Mouse (Mus musculus): ENCODE data around the gene Med12l. TPM values are rescaled to one million over a fixed set of nuclear protein-coding genes. Genes with fewer than 3 reads are reported as not detected.
A peak's percentile ranks its signal among the peaks of the same experiment; 100 is the strongest.

The Med12l gene
- polyA plus RNA-seq, 1 experiment from 2014 or later: 4.4 TPM

- Histone ChIP-seq H3K4me1 (no peaks in the 10 kb centered on the region), H3K9ac (replicated peaks) (no peak overlapping the region), H3K9me3 (no peaks in the 10 kb centered on the region), H3K27me3 (no peaks in the 10 kb centered on the region), H3K4me3 (no peak overlapping the region), H3K36me3 (no peaks in the 10 kb centered on the region), H3K27ac (replicated peaks) (no peak overlapping the region), H3K4me2 (replicated peaks) (no peak overlapping the region)
- ATAC-seq (ENCODE audit: low FRiP score, low read depth): no peak
- 77% methylated on average over 2 of the region's 2 CpGs for WGBS
Measured at GRCm38 (mm10) chr3:59290551-59290950, 284.9 kb downstream of the Med12l start.

DNA sequence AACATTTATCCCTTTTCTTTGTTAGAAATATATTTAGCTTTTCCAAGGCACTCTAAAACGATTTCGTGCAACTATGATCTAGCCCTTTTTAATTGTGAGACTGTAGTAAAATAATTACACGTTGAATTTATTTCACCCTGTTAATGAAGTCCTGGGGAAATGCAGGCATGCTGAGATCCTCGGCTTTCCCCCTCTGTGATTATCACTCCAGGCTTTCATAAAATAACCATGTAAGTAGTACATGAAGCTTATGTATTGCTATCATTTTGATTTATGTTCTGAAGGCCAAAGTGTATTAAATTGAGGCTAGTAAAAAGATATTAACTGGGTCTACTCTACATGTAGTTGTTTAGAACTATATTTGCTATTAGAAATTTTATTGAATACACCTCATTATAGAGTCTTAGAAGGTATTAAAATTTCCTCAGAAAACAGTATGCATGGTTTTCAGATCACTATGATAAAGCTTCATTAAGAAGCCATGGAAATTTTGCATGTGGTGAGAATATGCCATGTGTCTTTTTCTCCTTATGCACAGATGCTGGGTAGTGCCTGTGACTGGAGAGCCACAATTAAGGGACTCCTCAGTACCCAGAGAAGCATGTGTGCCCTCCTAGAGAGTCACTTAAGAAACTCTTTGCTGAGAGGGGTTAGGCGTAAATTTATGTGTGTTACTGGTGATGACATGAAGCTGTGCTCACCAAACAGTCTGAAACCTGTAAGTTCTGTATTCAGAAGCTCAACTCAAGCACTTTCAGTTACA, 288.0 kb downstream of the Med12l start:
- Histone ChIP-seq H3K27ac (replicated peaks) (no peak overlapping the region), H3K9me3 (no peaks in the 10 kb centered on the region), H3K4me2 (replicated peaks) (no peak overlapping the region), H3K4me3 (no peak overlapping the region), H3K36me3 (no peaks in the 10 kb centered on the region), H3K4me1 (no peaks in the 10 kb centered on the region), H3K9ac (replicated peaks) (no peak overlapping the region), H3K27me3 (no peaks in the 10 kb centered on the region)
- no peak for ATAC-seq (ENCODE audit: low FRiP score, low read depth)
- 81% methylated on average over 5 of the region's 5 CpGs for WGBS

GRCm38 (mm10) chr3:59295699-59296562, 290.3 kb downstream of the Med12l start:
- no peaks in the 10 kb centered on the region for H3K4me1 ChIP-seq
- no peak overlapping the region for H3K9ac ChIP-seq (replicated peaks)
- no peaks in the 10 kb centered on the region for H3K9me3 ChIP-seq
- no peak overlapping the region for H3K4me3 ChIP-seq
- H3K27me3 ChIP-seq: no peaks in the 10 kb centered on the region
- WGBS: 91% methylated on average over 16 of the region's 16 CpGs
- H3K27ac ChIP-seq (replicated peaks): no peak overlapping the region
- no peak for ATAC-seq (ENCODE audit: low FRiP score, low read depth)
- H3K4me2 ChIP-seq (replicated peaks): no peak overlapping the region
- no peaks in the 10 kb centered on the region for H3K36me3 ChIP-seq

GRCm38 (mm10) chr3:59296563-59297130, 291.0 kb downstream of the Med12l start:
- no peak for ATAC-seq (ENCODE audit: low FRiP score, low read depth)
- no peaks in the 10 kb centered on the region for H3K27me3 ChIP-seq
- H3K4me3 ChIP-seq: no peak overlapping the region
- no peaks in the 10 kb centered on the region for H3K9me3 ChIP-seq
- 93% methylated on average over 5 of the region's 5 CpGs for WGBS
- H3K27ac ChIP-seq (replicated peaks): no peak overlapping the region
- H3K9ac ChIP-seq (replicated peaks): no peak overlapping the region
- H3K36me3 ChIP-seq: no peaks in the 10 kb centered on the region
- H3K4me1 ChIP-seq: no peaks in the 10 kb centered on the region
- H3K4me2 ChIP-seq (replicated peaks): no peak overlapping the region

GRCm38 (mm10) chr3:59297653-59298052, 292.0 kb downstream of the Med12l start:
- no peaks in the 10 kb centered on the region for H3K27me3 ChIP-seq
- no peaks in the 10 kb centered on the region for H3K4me1 ChIP-seq
- no peaks in the 10 kb centered on the region for H3K9me3 ChIP-seq
- no peak overlapping the region for H3K9ac ChIP-seq (replicated peaks)
- H3K4me2 ChIP-seq (replicated peaks): no peak overlapping the region
- WGBS: 86% methylated on average over 16 of the region's 16 CpGs
- no peak for ATAC-seq (ENCODE audit: low FRiP score, low read depth)
- no peak overlapping the region for H3K27ac ChIP-seq (replicated peaks)
- H3K36me3 ChIP-seq: no peaks in the 10 kb centered on the region
- no peak overlapping the region for H3K4me3 ChIP-seq

GRCm38 (mm10) chr3:59304944-59305343, 299.3 kb downstream of the Med12l start:
- Histone ChIP-seq H3K4me3 (no peak overlapping the region), H3K36me3 (no peaks in the 10 kb centered on the region), H3K9me3 (no peaks in the 10 kb centered on the region), H3K27ac (replicated peaks) (no peak overlapping the region), H3K9ac (replicated peaks) (no peak overlapping the region), H3K4me1 (no peaks in the 10 kb centered on the region), H3K27me3 (no peaks in the 10 kb centered on the region), H3K4me2 (replicated peaks) (no peak overlapping the region)
- WGBS: 96% methylated on average over 5 of the region's 5 CpGs
- ATAC-seq (ENCODE audit: low FRiP score, low read depth): no peak

GRCm38 (mm10) chr3:59305518-59305917, 299.9 kb downstream of the Med12l start:
- Histone ChIP-seq H3K27ac (replicated peaks) (no peak overlapping the region), H3K4me3 (no peak overlapping the region), H3K27me3 (no peaks in the 10 kb centered on the region), H3K4me1 (no peaks in the 10 kb centered on the region), H3K9me3 (no peaks in the 10 kb centered on the region), H3K4me2 (replicated peaks) (no peak overlapping the region), H3K36me3 (no peaks in the 10 kb centered on the region), H3K9ac (replicated peaks) (no peak overlapping the region)
- no peak for ATAC-seq (ENCODE audit: low FRiP score, low read depth)
- WGBS: 93% methylated on average over 2 of the region's 2 CpGs

GRCm38 (mm10) chr3:59312610-59313009, 307.0 kb downstream of the Med12l start:
- Histone ChIP-seq H3K4me3 (no peak overlapping the region), H3K27ac (replicated peaks) (no peak overlapping the region), H3K4me2 (replicated peaks) (no peak overlapping the region), H3K4me1 (no peaks in the 10 kb centered on the region), H3K27me3 (no peaks in the 10 kb centered on the region), H3K9me3 (no peaks in the 10 kb centered on the region), H3K9ac (replicated peaks) (no peak overlapping the region), H3K36me3 (no peaks in the 10 kb centered on the region)
- 90% methylated on average over 10 of the region's 10 CpGs for WGBS
- ATAC-seq (ENCODE audit: low FRiP score, low read depth): no peak

DNA sequence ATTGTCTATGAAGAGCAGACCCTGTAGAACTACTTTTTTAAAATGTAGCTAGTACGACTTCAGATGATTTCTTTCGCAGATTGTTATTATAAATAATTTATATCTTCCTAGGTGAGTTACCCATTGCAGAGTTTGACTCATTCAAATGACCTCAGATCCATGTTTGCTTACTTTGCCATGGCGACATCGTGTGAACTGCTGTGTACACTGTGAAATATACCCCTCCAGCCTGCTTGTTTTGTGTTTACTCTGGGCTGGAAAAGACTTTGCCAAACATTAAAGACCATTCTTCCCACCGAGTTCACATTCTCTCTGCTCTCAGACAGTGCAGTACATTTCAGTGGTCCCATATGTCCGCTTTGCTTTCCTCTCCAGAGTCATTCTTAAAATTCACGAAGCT, 310.5 kb downstream of the Med12l start:
- Histone ChIP-seq H3K4me1 (no peaks in the 10 kb centered on the region), H3K4me2 (replicated peaks) (no peak overlapping the region), H3K36me3 (0 out of 2 replicates have a peak, but pooled peaks cover 10% of the 10 kb centered on the region), H3K27ac (replicated peaks) (no peak overlapping the region), H3K9ac (replicated peaks) (no peak overlapping the region), H3K27me3 (no peaks in the 10 kb centered on the region), H3K4me3 (no peak overlapping the region), H3K9me3 (no peaks in the 10 kb centered on the region)
- WGBS: 78% methylated on average over 7 of the region's 7 CpGs
- ATAC-seq (ENCODE audit: low FRiP score, low read depth): no peak

GRCm38 (mm10) chr3:59321278-59321876, 315.8 kb downstream of the Med12l start:
- ATAC-seq (ENCODE audit: low FRiP score, low read depth): peak; percentile 23; the same call in 1 of the 2 replicates
- H3K27ac ChIP-seq (replicated peaks): no peak overlapping the region
- H3K9me3 ChIP-seq: no peaks in the 10 kb centered on the region
- WGBS: 44% methylated on average over 7 of the region's 7 CpGs
- H3K4me1 ChIP-seq: no peaks in the 10 kb centered on the region
- H3K27me3 ChIP-seq: no peaks in the 10 kb centered on the region
- no peak overlapping the region for H3K4me2 ChIP-seq (replicated peaks)
- 0 out of 2 replicates have a peak, but pooled peaks cover 10% of the 10 kb centered on the region for H3K36me3 ChIP-seq
- H3K9ac ChIP-seq (replicated peaks): no peak overlapping the region
- H3K4me3 ChIP-seq: no peak overlapping the region

- 97% methylated on average over 2 of the region's 2 CpGs for WGBS
- no peak for ATAC-seq (ENCODE audit: low FRiP score, low read depth)
- H3K27ac ChIP-seq (replicated peaks): no peak overlapping the region
- H3K27me3 ChIP-seq: no peaks in the 10 kb centered on the region
- no peaks in the 10 kb centered on the region for H3K9me3 ChIP-seq
- H3K4me2 ChIP-seq (replicated peaks): no peak overlapping the region
- no peak overlapping the region for H3K9ac ChIP-seq (replicated peaks)
- H3K4me1 ChIP-seq: no peaks in the 10 kb centered on the region
- H3K4me3 ChIP-seq: no peak overlapping the region
- H3K36me3 ChIP-seq: no peaks in the 10 kb centered on the region
Measured at GRCm38 (mm10) chr3:59328526-59328925, 322.9 kb downstream of the Med12l start.
